Mouse (Mus musculus) E14TG2a.4 (cell line): ENCODE data around the gene Vps18.

Experiments used
- CTCF ChIP-seq: conservative IDR thresholded peaks from 2 replicates; pipeline ENCODE4 v1.5.1; 2014; ENCODE audit warnings: low read length
- NANOG ChIP-seq: IDR thresholded peaks from 2 replicates; pipeline ENCODE4 v1.6.1; 2014; ENCODE audit warnings: borderline replicate concordance, low read length, mixed read lengths
- POU5F1 ChIP-seq: IDR thresholded peaks from 2 replicates; pipeline ENCODE4 v1.6.1; 2014; ENCODE audit warnings: low read length, borderline replicate concordance

- no peak for TF ChIP-seq CTCF
- no peak for TF ChIP-seq NANOG
- TF ChIP-seq POU5F1, result no peak
These were observed 37.1 kb downstream of the Vps18 start, which contains the start of gene Dll4 for GRCm38 (mm10) chr2:119325568-119326143.
